ENCODE assay signal across 20 mouse cellular contexts in the genomic region with DNA sequence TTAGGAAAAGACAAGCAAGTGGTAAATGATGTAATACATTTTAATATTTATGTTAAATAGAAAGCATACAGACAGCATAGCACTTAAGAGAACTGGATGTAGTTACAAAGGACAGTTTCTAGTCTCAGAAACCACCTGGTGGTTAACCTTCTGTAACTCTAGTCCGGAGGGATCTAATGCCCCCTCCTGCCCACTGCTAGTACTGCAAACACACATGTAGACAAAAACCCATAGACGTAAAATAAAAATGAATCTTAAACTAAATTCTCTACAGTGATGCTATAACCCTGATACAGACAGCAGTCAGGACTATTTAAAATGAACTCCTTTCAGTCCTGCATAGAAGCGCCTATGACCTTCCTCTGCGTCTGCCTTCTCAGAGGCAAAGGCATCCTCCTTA. TPM values are rescaled to one million over a fixed set of nuclear protein-coding genes. Genes with fewer than 3 reads are reported as not detected.
A peak's percentile ranks its signal among the peaks of the same experiment; 100 is the strongest.
DNase-seq lines count a peak whose midpoint lies in the region; ATAC-seq and TF ChIP-seq lines count a peak whose summit lies in the region.
"Had no signal": no experiment of that assay in that cellular context is flagged by ENCODE, and none has a peak within 500 bp of the region (broad histone marks: within the 10 kb centered on the region; RNA-seq: fewer than 3 reads in every experiment).

No protein-coding gene starts in this region.

- no peaks in the 10 kb centered on the region for H3K4me1 ChIP-seq in heart, adult 2 months (ENCODE audit: control insufficient read depth, insufficient read depth, low read length)
- H3K4me1 ChIP-seq in heart, embryonic 12.5 days (replicated peaks): no peaks in the 10 kb centered on the region
- no peaks in the 10 kb centered on the region for H3K4me1 ChIP-seq in G1E (ENCODE audit: insufficient read depth, low read depth, low read length)
- H3K4me1 ChIP-seq in hindbrain, embryonic 10.5 days (replicated peaks): no peaks in the 10 kb centered on the region
- H3K4me1 ChIP-seq: forebrain, embryonic 10.5 days; hindbrain, embryonic 13.5 days; kidney, embryonic 15.5 days; limb, embryonic 15.5 days had no signal

- H3K27ac ChIP-seq in heart, adult 2 months: no peak overlapping the region
- H3K27ac ChIP-seq in heart, embryonic 12.5 days (ENCODE audit: poor library complexity, severe bottlenecking): no peak overlapping the region
- no peak overlapping the region for H3K27ac ChIP-seq in hindbrain, embryonic 10.5 days
- H3K27ac ChIP-seq: forebrain, embryonic 10.5 days; hindbrain, embryonic 13.5 days; kidney, embryonic 15.5 days; limb, embryonic 15.5 days; stomach, postnatal 0 days had no signal

- H3K79me2 ChIP-seq in heart, adult 2 months (replicated peaks; ENCODE audit: control insufficient read depth, insufficient read depth, low read length): no peaks in the 10 kb centered on the region

- no peak overlapping the region for H3K4me3 ChIP-seq in heart, adult 2 months
- H3K4me3 ChIP-seq in heart, embryonic 12.5 days: no peak overlapping the region
- H3K4me3 ChIP-seq in G1E (ENCODE audit: low read depth, low read length): no peak overlapping the region
- H3K4me3 ChIP-seq in hindbrain, embryonic 10.5 days: no peak overlapping the region
- H3K4me3 ChIP-seq: forebrain, embryonic 10.5 days; hindbrain, embryonic 13.5 days; kidney, embryonic 15.5 days; limb, embryonic 15.5 days had no signal

- peaks cover 10% of the 10 kb centered on the region; the same call in 1 of the 2 replicates for H3K9me3 ChIP-seq in heart, embryonic 12.5 days (replicated peaks)
- no peaks in the 10 kb centered on the region for H3K9me3 ChIP-seq in G1E (replicated peaks)
- peaks cover 36% of the 10 kb centered on the region for H3K9me3 ChIP-seq in hindbrain, embryonic 10.5 days
- H3K9me3 ChIP-seq: kidney, embryonic 15.5 days; limb, embryonic 15.5 days had no signal

- intact Hi-C loops in heart, adult 2 months (cut with DNase I): no loop called here

- ATAC-seq in heart, embryonic 12.5 days (ENCODE audit: insufficient number of reproducible peaks, low FRiP score): no peak
- peak; percentile 45 for ATAC-seq in G1E (ENCODE audit: extremely low read depth, insufficient number of reproducible peaks, low FRiP score, poor library complexity, severe bottlenecking)
- ATAC-seq: forebrain, postnatal 0 days; intestine, embryonic 16.5 days had no signal

- H3K4me2 ChIP-seq in heart, embryonic 12.5 days: no peak overlapping the region
- H3K4me2 ChIP-seq: heart, embryonic 11.5 days; hindbrain, embryonic 13.5 days; kidney, embryonic 15.5 days; limb, embryonic 15.5 days had no signal

- TF ChIP-seq CTCF in heart, adult 2 months (IDR thresholded peaks at IDR 0.05): 0 out of 2 replicates have a peak, but pooled peaks have one; percentile 5
- no peak for TF ChIP-seq CTCF in G1E (IDR thresholded peaks at IDR 0.05; ENCODE audit: low read depth, low read length)

- DNase-seq in heart, adult 2 months: no peak
- peak; percentile 23 for DNase-seq in 416B (ENCODE audit: low read depth)
- DNase-seq in G1E (ENCODE audit: low spot score): no peak
- DNase-seq in splenic B cell, adult 2 months (ENCODE audit: low read depth, low spot score): peak; percentile 3
- no peak for DNase-seq in hindbrain, embryonic 10.5 days (ENCODE audit: low spot score)
- no peak for DNase-seq in spleen, postnatal 36 days (ENCODE audit: low spot score in 2 of 2)
- DNase-seq in embryo, embryonic 10.5 days (ENCODE audit: low spot score): no peak
- DNase-seq: cerebellum, adult 2 months; cerebellum, postnatal 36 days; forebrain, postnatal 0 days; heart, postnatal 14 days; right cerebral cortex, postnatal 25 days had no signal

- TF ChIP-seq POLR2A in heart, adult 2 months (IDR thresholded peaks at IDR 0.05; ENCODE audit: insufficient read depth, low read depth, low read length): no peak

- H3K9ac ChIP-seq in heart, adult 2 months (ENCODE audit: low read depth, low read length): no peak overlapping the region
- H3K9ac ChIP-seq in heart, embryonic 12.5 days: no peak overlapping the region
- H3K9ac ChIP-seq: forebrain, postnatal 0 days; hindbrain, embryonic 13.5 days; kidney, embryonic 15.5 days; limb, embryonic 15.5 days had no signal

- H3K36me3 ChIP-seq in heart, adult 2 months (ENCODE audit: control insufficient read depth, insufficient read depth, low read length): no peaks in the 10 kb centered on the region
- H3K36me3 ChIP-seq in heart, embryonic 12.5 days: peaks cover 8% of the 10 kb centered on the region
- no peaks in the 10 kb centered on the region for H3K36me3 ChIP-seq in G1E (replicated peaks)
- H3K36me3 ChIP-seq in splenic B cell, adult 2 months (ENCODE audit: control insufficient read depth, insufficient read depth, low read length, poor library complexity, severe bottlenecking): no peaks in the 10 kb centered on the region
- H3K36me3 ChIP-seq in hindbrain, embryonic 10.5 days: peaks cover 16% of the 10 kb centered on the region

- no peaks in the 10 kb centered on the region for H3K27me3 ChIP-seq in heart, adult 2 months (ENCODE audit: control insufficient read depth, insufficient read depth, low read length)
- no peaks in the 10 kb centered on the region for H3K27me3 ChIP-seq in heart, embryonic 12.5 days (replicated peaks)
- no peaks in the 10 kb centered on the region for H3K27me3 ChIP-seq in G1E (ENCODE audit: insufficient read depth, low read length)
- H3K27me3 ChIP-seq in splenic B cell, adult 2 months (ENCODE audit: control insufficient read depth, insufficient read depth, low read length, poor library complexity, severe bottlenecking): no peaks in the 10 kb centered on the region
- H3K27me3 ChIP-seq in hindbrain, embryonic 10.5 days (ENCODE audit: insufficient read depth, poor library complexity, severe bottlenecking): no peaks in the 10 kb centered on the region
- H3K27me3 ChIP-seq: hindbrain, embryonic 13.5 days; kidney, embryonic 15.5 days; limb, embryonic 15.5 days had no signal

- 87% methylated on average over 4 of the region's 4 CpGs for WGBS in heart, adult 2 months
- 86% methylated on average over 4 of the region's 4 CpGs for WGBS in heart, embryonic 12.5 days
- WGBS in hindbrain, embryonic 10.5 days: 89% methylated on average over 4 of the region's 4 CpGs

- no peak for TF ChIP-seq EP300 in heart, adult 2 months (IDR thresholded peaks at IDR 0.05; ENCODE audit: insufficient read depth, low read depth, low read length)

RNA-seq across cellular contexts. Expression of a gene that starts 24.1 kb away (rescaled TPM):
- total RNA-seq in heart, adult 2 months (2021): 10 to 100 TPM in 1 of 2 experiments, 1 to 10 TPM in 1; 6.8 to 10.0 TPM
- polyA plus RNA-seq in heart, adult 2 months (2012; rRNA removed): 0.94 and 3.1 TPM in 2 replicates
- polyA plus RNA-seq in heart, embryonic 12.5 days (2016; fragmentation: Nextera tagmentation; extraction: Ambion mirVana): 8.4 and 9.5 TPM in 2 replicates
- 22.9 and 27.0 TPM in 2 replicates for total RNA-seq in G1E (2014; fragmentation: Nextera tagmentation)
- total RNA-seq in G1E (2017): 17.0 and 17.3 TPM in 2 replicates
- polyA plus RNA-seq in G1E (2012): 0.65 and 0.78 TPM in 2 replicates
- 9.2 and 15.4 TPM in 2 replicates for polyA plus RNA-seq in hindbrain, embryonic 10.5 days (2016; fragmentation: Nextera tagmentation; extraction: Ambion mirVana)

Comparison
In these comparisons a context has a peak if more than half of its experiments do, and no peak if none do; other contexts are left out.
1. DNase-seq: peak in 416B (single experiment) and splenic B cell, adult 2 months (single experiment); none in heart, adult 2 months (0 of 2), G1E (single experiment), hindbrain, embryonic 10.5 days (single experiment), spleen, postnatal 36 days (0 of 2) and embryo, embryonic 10.5 days (single experiment).